Mouse (Mus musculus) MEL (cell line): ENCODE results near the gene Olfr1321.

Source experiments
- CHD2 ChIP-seq: IDR thresholded peaks from 2 replicates; pipeline ENCODE4 v1.6.1; 2011; ENCODE audit warnings: low read length, improper control_type of control experiment
- POLR2A ChIP-seq, 2 experiments: IDR thresholded peaks; 2 replicates each; pipeline ENCODE4 v1.6.1; 2011 to 2012; ENCODE audit warnings: low read length in 2 of 2, mild to moderate bottlenecking in 2 of 2, control low read depth in 1 of 2, improper control_type of control experiment in 1 of 2, low read depth in 1 of 2, moderate library complexity in 1 of 2; ENCODE audit not compliant: control insufficient read depth in 1 of 2, insufficient read depth in 1 of 2, poor library complexity in 1 of 2

DNA sequence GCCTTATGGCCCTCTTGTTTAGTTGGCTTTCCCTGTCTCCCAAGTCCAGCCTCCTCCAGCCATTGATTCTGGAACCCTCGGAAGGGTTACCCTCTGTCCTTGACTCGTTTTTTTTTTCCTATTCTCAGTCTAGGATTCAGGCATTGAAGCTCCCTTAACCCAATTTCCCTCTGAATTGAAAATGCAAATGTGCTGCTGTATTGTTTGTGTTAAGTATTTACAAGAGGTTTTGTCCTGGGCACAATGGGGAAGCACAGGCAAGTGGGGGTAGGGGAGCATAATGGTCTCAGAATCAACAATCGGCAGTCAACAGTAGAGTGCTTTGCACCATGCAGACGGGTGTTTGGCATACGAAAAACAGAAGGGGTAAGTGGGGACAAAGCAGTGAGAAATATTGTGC is 10.3 kb upstream of the Olfr1321 start:
- TF ChIP-seq CHD2 (no peak), POLR2A (IDR thresholded peaks at IDR 0.05; ENCODE audit: control insufficient read depth in 1 of 2, insufficient read depth in 1 of 2, low read depth in 1 of 2, low read length in 2 of 2, poor library complexity in 1 of 2) (no peak)
